ENCODE assay signal across 9 mouse cellular contexts in genomic region chr4:119234348-119234747, GRCm38 (mm10). TPM values are rescaled to one million over a fixed set of nuclear protein-coding genes. Genes with fewer than 3 reads are reported as not detected.
DNase-seq lines count a peak whose midpoint lies in the region; ATAC-seq lines count a peak whose summit lies in the region.
"Had no signal": no experiment of that assay in that cellular context is flagged by ENCODE, and none has a peak within 500 bp of the region (broad histone marks: within the 10 kb centered on the region; RNA-seq: fewer than 3 reads in every experiment).

No protein-coding gene starts in this region.

- peaks cover 8% of the 10 kb centered on the region for H3K4me1 ChIP-seq in heart, embryonic 11.5 days (ENCODE audit: control insufficient read depth, insufficient read depth, low read length)
- H3K4me1 ChIP-seq in hindbrain, embryonic 12.5 days, result peaks cover 16% of the 10 kb centered on the region
- peaks cover 25% of the 10 kb centered on the region for H3K4me1 ChIP-seq in liver, embryonic 16.5 days (ENCODE audit: control insufficient read depth, low read depth, low read length)

- no peak overlapping the region for H3K27ac ChIP-seq in heart, embryonic 11.5 days (ENCODE audit: low read depth, low read length)
- no peak overlapping the region for H3K27ac ChIP-seq in hindbrain, embryonic 12.5 days
- H3K27ac ChIP-seq in liver, embryonic 16.5 days (ENCODE audit: low read length), result no peak overlapping the region

- H3K4me2 ChIP-seq in heart, embryonic 11.5 days, result peak overlapping the region; percentile 70
- H3K4me2 ChIP-seq in hindbrain, embryonic 12.5 days (replicated peaks), result peak overlapping the region; percentile 98
- H3K4me2 ChIP-seq in liver, embryonic 16.5 days (ENCODE audit: low read depth, low read length), result peak overlapping the region; percentile 98

- peak overlapping the region; percentile 83 for H3K4me3 ChIP-seq in heart, embryonic 11.5 days (ENCODE audit: low read depth, low read length)
- H3K4me3 ChIP-seq in hindbrain, embryonic 12.5 days, result peak overlapping the region; percentile 92
- 0 out of 2 replicates have a peak overlapping the region, but pooled peaks have one; percentile 89 for H3K4me3 ChIP-seq in liver, embryonic 16.5 days (ENCODE audit: low read depth, low read length)

- intact Hi-C loops in heart, postnatal 36 days (cut with DNase I), result loop anchor here (5.0 to 10.0 kb wide), 3 partner anchors 188 to 900 kb away; partner anchors contain the start of genes Foxj3, Frg2f1, Ppcs and Zmynd12

- WGBS in heart, embryonic 11.5 days (ENCODE audit: insufficient replicate concordance), result 67% methylated on average over 3 of the region's 3 CpGs
- 62% methylated on average over 3 of the region's 3 CpGs for WGBS in hindbrain, embryonic 12.5 days
- 65% methylated on average over 3 of the region's 3 CpGs for WGBS in liver, embryonic 16.5 days (ENCODE audit: insufficient replicate concordance)

- no peaks in the 10 kb centered on the region for H3K27me3 ChIP-seq in heart, embryonic 11.5 days (ENCODE audit: control insufficient read depth, insufficient read depth, low read length)
- no peaks in the 10 kb centered on the region for H3K27me3 ChIP-seq in hindbrain, embryonic 12.5 days
- peaks cover 6% of the 10 kb centered on the region; the same call in 1 of the 2 replicates for H3K27me3 ChIP-seq in liver, embryonic 16.5 days (ENCODE audit: control insufficient read depth, insufficient read depth, low read depth, low read length)

- ATAC-seq in heart, embryonic 11.5 days (replicated peaks; ENCODE audit: insufficient number of reproducible peaks, low FRiP score, low TSS enrichment), result no peak
- ATAC-seq in hindbrain, embryonic 12.5 days (ENCODE audit: low FRiP score), result no peak
- no peak for ATAC-seq in liver, embryonic 16.5 days (ENCODE audit: low read depth)

- peaks cover 3% of the 10 kb centered on the region; the same call in 1 of the 2 replicates for H3K36me3 ChIP-seq in heart, embryonic 11.5 days (ENCODE audit: control insufficient read depth, insufficient read depth, low read length)
- H3K36me3 ChIP-seq in hindbrain, embryonic 12.5 days, result peaks cover 5% of the 10 kb centered on the region
- H3K36me3 ChIP-seq in liver, embryonic 16.5 days (ENCODE audit: control insufficient read depth, insufficient read depth), result no peaks in the 10 kb centered on the region

- no peaks in the 10 kb centered on the region for H3K9me3 ChIP-seq in heart, embryonic 11.5 days (replicated peaks; ENCODE audit: control insufficient read depth, low read length)
- H3K9me3 ChIP-seq in hindbrain, embryonic 12.5 days (replicated peaks), result no peaks in the 10 kb centered on the region
- no peaks in the 10 kb centered on the region for H3K9me3 ChIP-seq in liver, embryonic 16.5 days (replicated peaks; ENCODE audit: control insufficient read depth, low read length)

- no peak overlapping the region; the same call in 1 of the 2 replicates for H3K9ac ChIP-seq in heart, embryonic 11.5 days (ENCODE audit: low read depth, low read length)
- H3K9ac ChIP-seq in hindbrain, embryonic 12.5 days, result peak overlapping the region; percentile 84; the same call in 1 of the 2 replicates
- H3K9ac ChIP-seq in liver, embryonic 16.5 days (ENCODE audit: low read depth, low read length), result no peak overlapping the region

- no peak for DNase-seq in heart, postnatal 36 days
- DNase-seq in 3T3-L1 (ENCODE audit: low read depth, low spot score), result peak; percentile 26
- no peak for DNase-seq in T-cell, adult 2 months (ENCODE audit: low spot score)
- DNase-seq in adrenal gland, adult 8-10 months, result no peak
- no peak for DNase-seq in adrenal gland, postnatal 14 days

RNA-seq across cellular contexts. Expression of gene P3h1, which starts 1.6 kb away (rescaled TPM):
- polyA plus RNA-seq in heart, embryonic 11.5 days (2014; fragmentation: Nextera tagmentation; extraction: Ambion mirVana), result 32.1 and 33.9 TPM in 2 replicates
- total RNA-seq in heart, postnatal 36 days (2021), result 10 to 100 TPM; 13.3 to 15.1 TPM
- 23.0 and 24.5 TPM in 2 replicates for polyA plus RNA-seq in hindbrain, embryonic 12.5 days (2016; fragmentation: Nextera tagmentation; extraction: Ambion mirVana)
- 6.7 and 9.0 TPM in 2 replicates for polyA plus RNA-seq in liver, embryonic 16.5 days (2015; fragmentation: Nextera tagmentation; extraction: Ambion mirVana)
- 10 to 100 TPM; 26.1 to 35.2 (median 28.6) TPM for total RNA-seq in adrenal gland, adult 8-10 months (2022)
- 27.5 and 27.9 TPM in 2 replicates for total RNA-seq in adrenal gland, postnatal 14 days (2021)

RNA-seq across cellular contexts. Expression of gene AU022252, which starts 1.8 kb away (rescaled TPM):
- polyA plus RNA-seq in heart, embryonic 11.5 days (2014; fragmentation: Nextera tagmentation; extraction: Ambion mirVana), result 33.2 and 34.7 TPM in 2 replicates
- total RNA-seq in heart, postnatal 36 days (2021), result 10 to 100 TPM; 22.2 to 24.5 TPM
- 36.3 and 38.7 TPM in 2 replicates for polyA plus RNA-seq in hindbrain, embryonic 12.5 days (2016; fragmentation: Nextera tagmentation; extraction: Ambion mirVana)
- 10.0 and 11.6 TPM in 2 replicates for polyA plus RNA-seq in liver, embryonic 16.5 days (2015; fragmentation: Nextera tagmentation; extraction: Ambion mirVana)
- 10 to 100 TPM; 19.4 to 42.9 (median 27.2) TPM for total RNA-seq in adrenal gland, adult 8-10 months (2022)
- total RNA-seq in adrenal gland, postnatal 14 days (2021), result 24.6 and 30.8 TPM in 2 replicates

RNA-seq across cellular contexts. Expression of gene Tmem269, which starts 16.3 kb away (rescaled TPM):
- not detected in 2 replicates for polyA plus RNA-seq in heart, embryonic 11.5 days (2014; fragmentation: Nextera tagmentation; extraction: Ambion mirVana)
- not detected for total RNA-seq in heart, postnatal 36 days (2021)
- polyA plus RNA-seq in hindbrain, embryonic 12.5 days (2016; fragmentation: Nextera tagmentation; extraction: Ambion mirVana), result 0.28 TPM in 1 of 2 replicates, not detected in the other
- polyA plus RNA-seq in liver, embryonic 16.5 days (2015; fragmentation: Nextera tagmentation; extraction: Ambion mirVana), result not detected in 2 replicates
- total RNA-seq in adrenal gland, adult 8-10 months (2022), result under 1 TPM in 2 of 4 experiments, not detected in 2; 0.30 to 0.62 TPM
- 0.30 TPM in 1 of 2 replicates, not detected in the other for total RNA-seq in adrenal gland, postnatal 14 days (2021)
- total RNA-seq: adrenal gland, postnatal 36 days had no signal

RNA-seq across cellular contexts. Expression of gene Cldn19, which starts 20.9 kb away (rescaled TPM):
- not detected in 2 replicates for polyA plus RNA-seq in heart, embryonic 11.5 days (2014; fragmentation: Nextera tagmentation; extraction: Ambion mirVana)
- not detected for total RNA-seq in heart, postnatal 36 days (2021)
- polyA plus RNA-seq in hindbrain, embryonic 12.5 days (2016; fragmentation: Nextera tagmentation; extraction: Ambion mirVana), result 0.43 and 0.63 TPM in 2 replicates
- polyA plus RNA-seq in liver, embryonic 16.5 days (2015; fragmentation: Nextera tagmentation; extraction: Ambion mirVana), result not detected in 2 replicates
- under 1 TPM in 3 of 4 experiments, not detected in 1; 0.06 to 0.40 (median 0.28) TPM for total RNA-seq in adrenal gland, adult 8-10 months (2022)
- 0.19 and 0.41 TPM in 2 replicates for total RNA-seq in adrenal gland, postnatal 14 days (2021)

RNA-seq across cellular contexts. Expression of gene Svbp, which starts 39.2 kb away (rescaled TPM):
- 138 and 143 TPM in 2 replicates for polyA plus RNA-seq in heart, embryonic 11.5 days (2014; fragmentation: Nextera tagmentation; extraction: Ambion mirVana)
- total RNA-seq in heart, postnatal 36 days (2021), result 10 to 100 TPM; 19.0 to 19.6 TPM
- polyA plus RNA-seq in hindbrain, embryonic 12.5 days (2016; fragmentation: Nextera tagmentation; extraction: Ambion mirVana), result 193 and 195 TPM in 2 replicates
- 69.6 and 79.2 TPM in 2 replicates for polyA plus RNA-seq in liver, embryonic 16.5 days (2015; fragmentation: Nextera tagmentation; extraction: Ambion mirVana)
- 10 to 100 TPM; 15.8 to 25.3 (median 17.1) TPM for total RNA-seq in adrenal gland, adult 8-10 months (2022)
- total RNA-seq in adrenal gland, postnatal 14 days (2021), result 19.0 and 22.5 TPM in 2 replicates
